Mouse (Mus musculus) limb, embryonic 14.5 days (tissue): ENCODE data around the gene Adamtsl4. TPM values are rescaled to one million over a fixed set of nuclear protein-coding genes. Genes with fewer than 3 reads are reported as not detected.

Experiments used
- ATAC-seq: fragments of 200-750 bp; cut with Nextera tagmentation; 2 replicates; pipeline ENCODE4 v1.8.0; 2017; ENCODE audit warnings: low read depth, moderate number of reproducible peaks, moderate TSS enrichment; ENCODE audit not compliant: low FRiP score
- DNase-seq: peaks from one replicate; pipeline ENCODE4 v3.0.0-alpha.2; 2015; ENCODE audit warnings: low spot score
- H3K27ac ChIP-seq: fragments of 300-500 bp; sonication (generic); replicated peaks from 2 replicates; pipeline ENCODE4 v1.5.1; 2014; ENCODE audit warnings: low read depth, mild to moderate bottlenecking, low read length, moderate library complexity, mixed read lengths
- H3K27me3 ChIP-seq: fragments of 300-500 bp; sonication (generic); 2 replicates; pipeline ENCODE4 v1.6.1; 2014; ENCODE audit warnings: low read length, mixed read lengths; ENCODE audit not compliant: control insufficient read depth, insufficient read depth
- H3K36me3 ChIP-seq: fragments of 300-500 bp; sonication (generic); 2 replicates; pipeline ENCODE4 v1.6.1; 2014; ENCODE audit warnings: mild to moderate bottlenecking, low read length, moderate library complexity, mixed read lengths; ENCODE audit not compliant: control insufficient read depth, insufficient read depth
- H3K4me1 ChIP-seq: fragments of 300-500 bp; sonication (generic); 2 replicates; pipeline ENCODE4 v1.6.1; 2014; ENCODE audit warnings: antibody characterized with exemption, low read length, mixed read lengths; ENCODE audit not compliant: control insufficient read depth, insufficient read depth
- H3K4me2 ChIP-seq: fragments of 300-500 bp; sonication (generic); replicated peaks from 2 replicates; pipeline ENCODE4 v1.6.1; 2014; ENCODE audit warnings: low read depth, mild to moderate bottlenecking, low read length, moderate library complexity; ENCODE audit not compliant: severe bottlenecking
- H3K4me3 ChIP-seq: fragments of 300-500 bp; sonication (generic); replicated peaks from 2 replicates; pipeline ENCODE4 v1.5.1; 2014; ENCODE audit warnings: low read length
- H3K9ac ChIP-seq: fragments of 300-500 bp; sonication (generic); 2 replicates; pipeline ENCODE4 v1.6.1; 2014; ENCODE audit warnings: mild to moderate bottlenecking, low read depth, low read length, moderate library complexity; ENCODE audit not compliant: severe bottlenecking
- H3K9me3 ChIP-seq: fragments of 300-500 bp; sonication (generic); 2 replicates; pipeline ENCODE4 v1.6.1; 2016; ENCODE audit warnings: low read length; ENCODE audit not compliant: control insufficient read depth
- POLR2A ChIP-seq: fragments of 200-500 bp; IDR thresholded peaks from 2 replicates; pipeline ENCODE4 v1.8.0; 2012; ENCODE audit warnings: inconsistent platforms, mild to moderate bottlenecking, moderate library complexity, borderline replicate concordance; ENCODE audit not compliant: insufficient read depth, insufficient read length; ENCODE audit errors: extremely low read depth
- WGBS: fragments of 180-500 bp; shearing (Covaris S2); extraction: QIAGEN DNeasy Blood & Tissue Kit; methylation state at CpG from one replicate; pipeline ENCODE4 v1.1.7; 2014; 5-methylcytosine and 5-hydroxymethylcytosine counted together
- microRNA-seq: library from miRNA; unstranded; fragments of <30 nt; microRNA quantifications from one replicate; pipeline ENCODE4, GENCODE M21; 2016
- polyA plus RNA-seq, 2 experiments: library from polyadenylated mRNA; depleted of rRNA in 1 of 2; stranded (reverse) in 1 of 2; unstranded in 1 of 2; fragments of >200 nt; fragmentation: Nextera tagmentation in 1 of 2; extraction: Ambion mirVana in 1 of 2; gene quantifications; 2 replicates each; pipeline versions ENCODE4 v1.2.1 to v1.2.3; 2012 to 2014

The Adamtsl4 gene
- polyA plus RNA-seq, 2 experiments: 2.8 to 3.3 TPM

GRCm38 (mm10) chr3:95632648-95633588 is 54.8 kb downstream of the Adamtsl4 start:
- no peak overlapping the region for H3K4me2 ChIP-seq
- H3K4me1 ChIP-seq: no peaks in the 10 kb centered on the region
- no peak for TF ChIP-seq POLR2A
- no peak overlapping the region for H3K27ac ChIP-seq
- DNase-seq: peak; percentile 34
- no peaks in the 10 kb centered on the region for H3K9me3 ChIP-seq
- 75% methylated on average over 12 of the region's 12 CpGs for WGBS
- no peak overlapping the region for H3K4me3 ChIP-seq
- H3K9ac ChIP-seq: no peak overlapping the region
- no peak for ATAC-seq
- H3K27me3 ChIP-seq: no peaks in the 10 kb centered on the region
- peaks cover 94% of the 10 kb centered on the region for H3K36me3 ChIP-seq

GRCm38 (mm10) chr3:95631304-95631703 is 56.4 kb downstream of the Adamtsl4 start:
- 83% methylated on average over 6 of the region's 6 CpGs for WGBS
- H3K36me3 ChIP-seq: peaks cover 90% of the 10 kb centered on the region
- no peaks in the 10 kb centered on the region for H3K9me3 ChIP-seq
- TF ChIP-seq POLR2A: no peak
- peaks cover 1% of the 10 kb centered on the region; the same call in 1 of the 2 replicates for H3K4me1 ChIP-seq
- no peak overlapping the region for H3K9ac ChIP-seq
- no peaks in the 10 kb centered on the region for H3K27me3 ChIP-seq
- ATAC-seq: no peak
- no peak overlapping the region for H3K4me2 ChIP-seq
- H3K27ac ChIP-seq: no peak overlapping the region
- H3K4me3 ChIP-seq: no peak overlapping the region
- no peak for DNase-seq

GRCm38 (mm10) chr3:95630856-95631255 is 56.9 kb downstream of the Adamtsl4 start:
- Histone ChIP-seq H3K9me3 (no peaks in the 10 kb centered on the region), H3K4me1 (peaks cover 6% of the 10 kb centered on the region), H3K4me3 (no peak overlapping the region), H3K9ac (no peak overlapping the region), H3K27me3 (no peaks in the 10 kb centered on the region), H3K4me2 (no peak overlapping the region), H3K36me3 (peaks cover 86% of the 10 kb centered on the region), H3K27ac (no peak overlapping the region)
- no peak for TF ChIP-seq POLR2A
- 86% methylated on average over 3 of the region's 3 CpGs for WGBS
- DNase-seq: no peak
- no peak for ATAC-seq

- H3K4me1 ChIP-seq: peaks cover 9% of the 10 kb centered on the region
- no peaks in the 10 kb centered on the region for H3K27me3 ChIP-seq
- ATAC-seq: no peak
- H3K9me3 ChIP-seq: no peaks in the 10 kb centered on the region
- TF ChIP-seq POLR2A: no peak
- DNase-seq: no peak
- no peak overlapping the region for H3K9ac ChIP-seq
- no peak overlapping the region for H3K27ac ChIP-seq
- WGBS: 81% methylated on average over 3 of the region's 4 CpGs
- no peak overlapping the region for H3K4me3 ChIP-seq
- peaks cover 76% of the 10 kb centered on the region for H3K36me3 ChIP-seq
- no peak overlapping the region for H3K4me2 ChIP-seq
These were observed 58.0 kb downstream of the Adamtsl4 start for GRCm38 (mm10) chr3:95629755-95630154.

- 92% methylated on average over 5 of the region's 5 CpGs for WGBS
- no peak overlapping the region for H3K9ac ChIP-seq
- no peaks in the 10 kb centered on the region for H3K27me3 ChIP-seq
- H3K36me3 ChIP-seq: peaks cover 58% of the 10 kb centered on the region
- TF ChIP-seq POLR2A: no peak
- H3K4me3 ChIP-seq: no peak overlapping the region
- peaks cover 9% of the 10 kb centered on the region for H3K4me1 ChIP-seq
- ATAC-seq: no peak
- no peaks in the 10 kb centered on the region for H3K9me3 ChIP-seq
- DNase-seq: no peak
- no peak overlapping the region for H3K4me2 ChIP-seq
- H3K27ac ChIP-seq: no peak overlapping the region
These were observed 60.0 kb downstream of the Adamtsl4 start for GRCm38 (mm10) chr3:95627763-95628162.

Small RNAs within 50 kb of the gene (microRNA-seq; reads per million reads assigned to microRNA genes)
- not detected for gene Mir7014

Other genes with a start within 250 kb of the Adamtsl4 start
- gene Ctsk, start 188.7 kb downstream of the Adamtsl4 start, polyA plus RNA-seq (2012; rRNA removed): 53.2 and 65.1 TPM in 2 replicates
- 82.1 and 103 TPM in 2 replicates for gene Ctsk, start 188.7 kb downstream of the Adamtsl4 start, polyA plus RNA-seq (2014; fragmentation: Nextera tagmentation; extraction: Ambion mirVana)
- 10.9 and 14.2 TPM in 2 replicates for gene Ctss, start 161.1 kb downstream of the Adamtsl4 start, polyA plus RNA-seq (2012; rRNA removed)
- 23.6 and 24.3 TPM in 2 replicates for gene Ctss, start 161.1 kb downstream of the Adamtsl4 start, polyA plus RNA-seq (2014; fragmentation: Nextera tagmentation; extraction: Ambion mirVana)
- gene Hormad1, start 128.2 kb downstream of the Adamtsl4 start, polyA plus RNA-seq (2012; rRNA removed): not detected in 2 replicates
- not detected in 2 replicates for gene Hormad1, start 128.2 kb downstream of the Adamtsl4 start, polyA plus RNA-seq (2014; fragmentation: Nextera tagmentation; extraction: Ambion mirVana)
- gene Golph3l, start 99.0 kb downstream of the Adamtsl4 start, polyA plus RNA-seq (2012; rRNA removed): 19.0 and 23.8 TPM in 2 replicates
- 32.2 and 34.7 TPM in 2 replicates for gene Golph3l, start 99.0 kb downstream of the Adamtsl4 start, polyA plus RNA-seq (2014; fragmentation: Nextera tagmentation; extraction: Ambion mirVana)
- 32.6 and 43.4 TPM in 2 replicates for gene Ensa, start 62.9 kb downstream of the Adamtsl4 start, polyA plus RNA-seq (2012; rRNA removed)
- 67.8 and 74.7 TPM in 2 replicates for gene Ensa, start 62.9 kb downstream of the Adamtsl4 start, polyA plus RNA-seq (2014; fragmentation: Nextera tagmentation; extraction: Ambion mirVana)
- 64.5 and 72.1 TPM in 2 replicates for gene Mcl1, start 29.1 kb downstream of the Adamtsl4 start, polyA plus RNA-seq (2012; rRNA removed)
- 67.8 and 73.5 TPM in 2 replicates for gene Mcl1, start 29.1 kb downstream of the Adamtsl4 start, polyA plus RNA-seq (2014; fragmentation: Nextera tagmentation; extraction: Ambion mirVana)
- gene Ecm1, start 51.7 kb upstream of the Adamtsl4 start, polyA plus RNA-seq (2012; rRNA removed): 16.2 and 21.9 TPM in 2 replicates
- gene Ecm1, start 51.7 kb upstream of the Adamtsl4 start, polyA plus RNA-seq (2014; fragmentation: Nextera tagmentation; extraction: Ambion mirVana): 11.8 and 12.5 TPM in 2 replicates
- 38.4 and 40.9 TPM in 2 replicates for gene Tars2, start 72.3 kb upstream of the Adamtsl4 start, polyA plus RNA-seq (2012; rRNA removed)
- 39.6 and 40.3 TPM in 2 replicates for gene Tars2, start 72.3 kb upstream of the Adamtsl4 start, polyA plus RNA-seq (2014; fragmentation: Nextera tagmentation; extraction: Ambion mirVana)
- 22.0 and 23.3 TPM in 2 replicates for gene Rprd2, start 130.9 kb upstream of the Adamtsl4 start, polyA plus RNA-seq (2012; rRNA removed)
- 19.9 and 24.8 TPM in 2 replicates for gene Rprd2, start 130.9 kb upstream of the Adamtsl4 start, polyA plus RNA-seq (2014; fragmentation: Nextera tagmentation; extraction: Ambion mirVana)
- 44.1 and 53.8 TPM in 2 replicates for gene Prpf3, start 168.0 kb upstream of the Adamtsl4 start, polyA plus RNA-seq (2012; rRNA removed)
- 46.1 and 50.9 TPM in 2 replicates for gene Prpf3, start 168.0 kb upstream of the Adamtsl4 start, polyA plus RNA-seq (2014; fragmentation: Nextera tagmentation; extraction: Ambion mirVana)
- 113 and 155 TPM in 2 replicates for gene Mrps21, start 183.6 kb upstream of the Adamtsl4 start, polyA plus RNA-seq (2012; rRNA removed)
- 294 and 303 TPM in 2 replicates for gene Mrps21, start 183.6 kb upstream of the Adamtsl4 start, polyA plus RNA-seq (2014; fragmentation: Nextera tagmentation; extraction: Ambion mirVana)
- gene Ciart, start 194.3 kb upstream of the Adamtsl4 start, polyA plus RNA-seq (2012; rRNA removed): 8.4 and 10.9 TPM in 2 replicates
- gene Ciart, start 194.3 kb upstream of the Adamtsl4 start, polyA plus RNA-seq (2014; fragmentation: Nextera tagmentation; extraction: Ambion mirVana): 4.4 and 5.4 TPM in 2 replicates
- gene BC028528, start 204.1 kb upstream of the Adamtsl4 start, polyA plus RNA-seq (2012; rRNA removed): 16.6 and 20.6 TPM in 2 replicates
- gene BC028528, start 204.1 kb upstream of the Adamtsl4 start, polyA plus RNA-seq (2014; fragmentation: Nextera tagmentation; extraction: Ambion mirVana): 16.6 and 21.1 TPM in 2 replicates
- gene Aph1a, start 206.1 kb upstream of the Adamtsl4 start, polyA plus RNA-seq (2012; rRNA removed): 116 and 150 TPM in 2 replicates
- gene Aph1a, start 206.1 kb upstream of the Adamtsl4 start, polyA plus RNA-seq (2014; fragmentation: Nextera tagmentation; extraction: Ambion mirVana): 35.8 and 36.1 TPM in 2 replicates
- gene Car14, start 216.8 kb upstream of the Adamtsl4 start, polyA plus RNA-seq (2012; rRNA removed): 11.3 and 14.9 TPM in 2 replicates
- gene Car14, start 216.8 kb upstream of the Adamtsl4 start, polyA plus RNA-seq (2014; fragmentation: Nextera tagmentation; extraction: Ambion mirVana): 11.5 and 16.4 TPM in 2 replicates
- 97.0 and 137 TPM in 2 replicates for gene Anp32e, start 241.3 kb upstream of the Adamtsl4 start, polyA plus RNA-seq (2012; rRNA removed)
- gene Anp32e, start 241.3 kb upstream of the Adamtsl4 start, polyA plus RNA-seq (2014; fragmentation: Nextera tagmentation; extraction: Ambion mirVana): 55.0 and 66.2 TPM in 2 replicates